Mouse (Mus musculus): Measurements from ENCODE around the gene Galnt18. TPM values are rescaled to one million over a fixed set of nuclear protein-coding genes. Genes with fewer than 3 reads are reported as not detected.
A peak's percentile ranks its signal among the peaks of the same experiment; 100 is the strongest.

The Galnt18 gene
- polyA plus RNA-seq, 1 experiment: 4.9 TPM

GRCm38 (mm10) chr7:111787921-111788320 lies 8.1 kb upstream of the Galnt18 start:
- 89% methylated on average over 2 of the region's 2 CpGs for WGBS
- Histone ChIP-seq H3K27ac (ENCODE audit: insufficient read depth, low read length) (no peak overlapping the region), H3K36me3 (ENCODE audit: control insufficient read depth, insufficient read depth, low read length) (no peaks in the 10 kb centered on the region), H3K4me3 (ENCODE audit: extremely low read depth, insufficient read depth, insufficient read length) (no peak overlapping the region), H3K27me3 (ENCODE audit: control insufficient read depth, insufficient read depth, low read length) (no peaks in the 10 kb centered on the region), H3K4me1 (ENCODE audit: control insufficient read depth, insufficient read depth, insufficient read length) (no peaks in the 10 kb centered on the region)
- TF ChIP-seq CTCF (IDR thresholded peaks at IDR 0.05; ENCODE audit: extremely low read depth, insufficient read depth, insufficient read length, insufficient replicate concordance) (no peak), POLR2A (IDR thresholded peaks at IDR 0.05; ENCODE audit: low read depth, low read length) (no peak)
- no peak for DNase-seq (ENCODE audit: low read depth in 1 of 2, low spot score in 2 of 2)

- DNase-seq (ENCODE audit: low read depth in 1 of 2, low spot score in 2 of 2): no peak
- H3K4me3 ChIP-seq (ENCODE audit: extremely low read depth, insufficient read depth, insufficient read length): no peak overlapping the region
- no peak overlapping the region for H3K27ac ChIP-seq (ENCODE audit: insufficient read depth, low read length)
- TF ChIP-seq CTCF (IDR thresholded peaks at IDR 0.05; ENCODE audit: extremely low read depth, insufficient read depth, insufficient read length, insufficient replicate concordance) (no peak), POLR2A (IDR thresholded peaks at IDR 0.05; ENCODE audit: low read depth, low read length) (no peak)
- H3K4me1 ChIP-seq (ENCODE audit: control insufficient read depth, insufficient read depth, insufficient read length): no peaks in the 10 kb centered on the region
- H3K36me3 ChIP-seq (ENCODE audit: control insufficient read depth, insufficient read depth, low read length): no peaks in the 10 kb centered on the region
- no peaks in the 10 kb centered on the region for H3K27me3 ChIP-seq (ENCODE audit: control insufficient read depth, insufficient read depth, low read length)
- 86% methylated on average over 8 of the region's 8 CpGs for WGBS
These were observed 5.7 kb upstream of the Galnt18 start for GRCm38 (mm10) chr7:111785478-111785877.

- no peaks in the 10 kb centered on the region for H3K4me1 ChIP-seq (ENCODE audit: control insufficient read depth, insufficient read depth, insufficient read length)
- peak in 1 of 2 experiments; percentile 8 for DNase-seq (ENCODE audit: low read depth in 1 of 2, low spot score in 2 of 2)
- no peaks in the 10 kb centered on the region for H3K27me3 ChIP-seq (ENCODE audit: control insufficient read depth, insufficient read depth, low read length)
- H3K4me3 ChIP-seq (ENCODE audit: extremely low read depth, insufficient read depth, insufficient read length): no peak overlapping the region
- H3K36me3 ChIP-seq (ENCODE audit: control insufficient read depth, insufficient read depth, low read length): no peaks in the 10 kb centered on the region
- TF ChIP-seq CTCF (IDR thresholded peaks at IDR 0.05; ENCODE audit: extremely low read depth, insufficient read depth, insufficient read length, insufficient replicate concordance): peak; percentile 63; the same call in 1 of the 2 replicates
- TF ChIP-seq POLR2A (IDR thresholded peaks at IDR 0.05; ENCODE audit: low read depth, low read length): no peak
- WGBS: 54% methylated on average over 5 of the region's 5 CpGs
- no peak overlapping the region for H3K27ac ChIP-seq (ENCODE audit: insufficient read depth, low read length)
These were observed 2.3 kb upstream of the Galnt18 start for GRCm38 (mm10) chr7:111782126-111782525.

GRCm38 (mm10) chr7:111781316-111781715 lies 1.5 kb upstream of the Galnt18 start:
- H3K4me1 ChIP-seq (ENCODE audit: control insufficient read depth, insufficient read depth, insufficient read length): no peaks in the 10 kb centered on the region
- no peaks in the 10 kb centered on the region for H3K36me3 ChIP-seq (ENCODE audit: control insufficient read depth, insufficient read depth, low read length)
- no peak for TF ChIP-seq POLR2A (IDR thresholded peaks at IDR 0.05; ENCODE audit: low read depth, low read length)
- no peak for TF ChIP-seq CTCF (IDR thresholded peaks at IDR 0.05; ENCODE audit: extremely low read depth, insufficient read depth, insufficient read length, insufficient replicate concordance)
- 55% methylated on average over 6 of the region's 6 CpGs for WGBS
- no peak for DNase-seq (ENCODE audit: low read depth in 1 of 2, low spot score in 2 of 2)
- H3K27ac ChIP-seq (ENCODE audit: insufficient read depth, low read length): no peak overlapping the region
- no peaks in the 10 kb centered on the region for H3K27me3 ChIP-seq (ENCODE audit: control insufficient read depth, insufficient read depth, low read length)
- no peak overlapping the region for H3K4me3 ChIP-seq (ENCODE audit: extremely low read depth, insufficient read depth, insufficient read length)

- no peak for TF ChIP-seq POLR2A (IDR thresholded peaks at IDR 0.05; ENCODE audit: low read depth, low read length)
- TF ChIP-seq CTCF (IDR thresholded peaks at IDR 0.05; ENCODE audit: extremely low read depth, insufficient read depth, insufficient read length, insufficient replicate concordance): no peak
- Histone ChIP-seq H3K27me3 (ENCODE audit: control insufficient read depth, insufficient read depth, low read length) (no peaks in the 10 kb centered on the region), H3K27ac (ENCODE audit: insufficient read depth, low read length) (no peak overlapping the region), H3K36me3 (ENCODE audit: control insufficient read depth, insufficient read depth, low read length) (no peaks in the 10 kb centered on the region), H3K4me3 (ENCODE audit: extremely low read depth, insufficient read depth, insufficient read length) (0 out of 2 replicates have a peak overlapping the region, but pooled peaks have one; percentile 4), H3K4me1 (ENCODE audit: control insufficient read depth, insufficient read depth, insufficient read length) (no peaks in the 10 kb centered on the region)
- no peak for DNase-seq (ENCODE audit: low read depth in 1 of 2, low spot score in 2 of 2)
- WGBS: 23% methylated on average over 27 of the region's 27 CpGs
These were observed 831 bp downstream of the Galnt18 start for GRCm38 (mm10) chr7:111778789-111779503.

- Histone ChIP-seq H3K4me1 (ENCODE audit: control insufficient read depth, insufficient read depth, insufficient read length) (no peaks in the 10 kb centered on the region), H3K36me3 (ENCODE audit: control insufficient read depth, insufficient read depth, low read length) (no peaks in the 10 kb centered on the region), H3K27me3 (ENCODE audit: control insufficient read depth, insufficient read depth, low read length) (no peaks in the 10 kb centered on the region), H3K4me3 (ENCODE audit: extremely low read depth, insufficient read depth, insufficient read length) (no peak overlapping the region), H3K27ac (ENCODE audit: insufficient read depth, low read length) (no peak overlapping the region)
- 58% methylated on average over 7 of the region's 7 CpGs for WGBS
- TF ChIP-seq CTCF (IDR thresholded peaks at IDR 0.05; ENCODE audit: extremely low read depth, insufficient read depth, insufficient read length, insufficient replicate concordance) (no peak), POLR2A (IDR thresholded peaks at IDR 0.05; ENCODE audit: low read depth, low read length) (no peak)
- DNase-seq (ENCODE audit: low read depth in 1 of 2, low spot score in 2 of 2): no peak
These were observed 1.6 kb downstream of the Galnt18 start for GRCm38 (mm10) chr7:111778212-111778611.

GRCm38 (mm10) chr7:111777186-111777585 lies 2.6 kb downstream of the Galnt18 start:
- H3K4me1 ChIP-seq (ENCODE audit: control insufficient read depth, insufficient read depth, insufficient read length): no peaks in the 10 kb centered on the region
- DNase-seq (ENCODE audit: low read depth in 1 of 2, low spot score in 2 of 2): no peak
- H3K27me3 ChIP-seq (ENCODE audit: control insufficient read depth, insufficient read depth, low read length): no peaks in the 10 kb centered on the region
- no peak overlapping the region for H3K27ac ChIP-seq (ENCODE audit: insufficient read depth, low read length)
- TF ChIP-seq POLR2A (IDR thresholded peaks at IDR 0.05; ENCODE audit: low read depth, low read length) (no peak), CTCF (IDR thresholded peaks at IDR 0.05; ENCODE audit: extremely low read depth, insufficient read depth, insufficient read length, insufficient replicate concordance) (no peak)
- 84% methylated on average over 2 of the region's 2 CpGs for WGBS
- no peak overlapping the region for H3K4me3 ChIP-seq (ENCODE audit: extremely low read depth, insufficient read depth, insufficient read length)
- H3K36me3 ChIP-seq (ENCODE audit: control insufficient read depth, insufficient read depth, low read length): no peaks in the 10 kb centered on the region

Data from spleen, adult 2 months (tissue).